Mouse (Mus musculus) retina, adult 2 months (tissue): ENCODE measurements at regions not wholly inside any gene's neighbourhood (a gene's known extent, or its start where the extent isn't known, plus 50 kb on each side); places are given as distances from the start of the nearest gene placed in this dataset.
A peak's percentile ranks its signal among the peaks of the same experiment; 100 is the strongest.

Experiments used
- DNase-seq: peaks from one replicate; pipeline ENCODE4 v3.0.0-alpha.2; 2012; ENCODE audit warnings: low read depth, low spot score

DNA sequence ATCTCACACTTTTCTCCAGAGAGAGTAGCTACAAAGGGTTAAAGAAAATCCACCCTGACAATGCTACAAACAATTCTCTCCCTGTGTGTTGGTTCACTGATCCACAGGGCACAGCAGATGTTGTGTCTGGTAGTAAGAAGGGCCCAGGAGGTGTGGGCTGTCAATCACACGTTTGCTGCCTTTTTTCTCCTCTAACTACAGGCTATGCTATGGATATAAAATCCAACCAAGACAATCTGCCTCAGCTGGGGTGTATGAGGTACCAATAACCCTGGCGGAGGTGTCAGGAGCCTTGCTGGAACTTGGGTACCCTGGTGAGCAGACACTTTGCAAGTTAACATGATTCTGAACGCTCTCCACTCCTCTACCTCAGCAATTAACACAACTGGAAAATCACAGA is 1002.1 kb upstream of the Pou3f2 start:
- DNase-seq, result no peak

DNA sequence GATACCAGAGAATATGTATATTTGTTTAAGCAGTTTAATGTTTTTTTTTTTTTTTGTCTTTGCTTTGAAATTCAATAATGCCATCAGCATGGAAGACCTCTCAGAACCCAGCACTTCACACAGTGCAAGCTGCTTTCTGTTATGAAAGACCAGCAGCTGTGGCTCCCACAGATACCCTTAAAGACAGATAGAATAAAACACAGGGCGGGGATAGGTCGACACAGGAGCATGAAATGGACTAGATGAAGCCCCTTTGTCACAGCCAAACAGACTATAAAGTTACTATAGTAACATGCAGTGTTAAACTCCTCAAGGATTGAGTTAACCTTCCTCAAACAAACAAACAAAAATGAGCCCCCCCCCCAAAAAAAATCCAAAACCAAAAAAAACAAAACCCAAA is 1003.1 kb upstream of the Pou3f2 start:
- DNase-seq, result no peak

DNA sequence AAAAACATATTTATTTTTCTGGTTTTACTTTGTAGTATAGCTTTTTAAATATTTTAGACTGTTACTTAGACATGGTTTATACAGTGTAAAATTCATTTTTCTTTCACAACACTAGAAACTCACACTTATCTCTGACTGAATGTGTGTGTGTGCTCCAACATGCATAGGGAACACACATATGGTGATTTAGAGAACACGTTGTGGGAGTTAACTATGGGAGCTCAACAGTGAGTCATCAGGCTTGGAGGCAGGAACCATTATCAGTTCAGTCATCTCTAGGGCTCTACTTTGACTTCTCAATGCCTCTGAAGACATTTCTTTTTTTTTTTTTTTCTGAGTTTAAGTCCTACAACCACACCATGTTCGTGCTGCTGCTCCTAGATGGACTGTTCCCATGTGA is 997.5 kb upstream of the Mms22l start:
- DNase-seq, result no peak

DNA sequence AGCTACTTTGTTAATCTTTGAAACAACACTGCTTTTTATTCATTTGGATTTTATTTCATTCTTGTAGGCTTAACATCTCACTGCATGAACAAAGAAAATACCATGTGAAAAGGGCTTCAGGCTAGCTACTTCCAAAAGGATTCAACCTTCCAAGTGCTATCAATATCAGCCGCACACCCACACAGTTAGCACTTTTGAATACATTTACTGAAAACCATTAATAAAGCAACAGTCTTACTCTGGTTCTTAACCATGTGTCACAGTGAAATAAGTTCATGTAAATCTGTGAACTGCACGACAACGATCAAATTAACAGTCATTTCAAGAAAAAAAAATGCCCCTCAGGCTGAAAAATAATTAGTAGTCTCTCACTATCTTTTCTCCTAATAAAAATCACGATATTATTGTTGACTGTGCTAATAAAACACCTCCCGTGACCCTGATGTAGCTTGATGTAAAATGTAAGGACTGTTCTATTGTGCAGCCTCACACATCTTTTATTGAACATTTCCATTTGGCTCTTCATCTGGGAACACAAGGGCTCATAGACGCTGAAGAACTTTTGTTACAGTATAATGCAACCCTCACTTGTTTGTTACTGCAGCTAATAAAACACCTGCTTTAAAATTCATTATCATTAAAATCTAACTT is 991.4 kb upstream of the Mms22l start:
- DNase-seq, result no peak

DNA sequence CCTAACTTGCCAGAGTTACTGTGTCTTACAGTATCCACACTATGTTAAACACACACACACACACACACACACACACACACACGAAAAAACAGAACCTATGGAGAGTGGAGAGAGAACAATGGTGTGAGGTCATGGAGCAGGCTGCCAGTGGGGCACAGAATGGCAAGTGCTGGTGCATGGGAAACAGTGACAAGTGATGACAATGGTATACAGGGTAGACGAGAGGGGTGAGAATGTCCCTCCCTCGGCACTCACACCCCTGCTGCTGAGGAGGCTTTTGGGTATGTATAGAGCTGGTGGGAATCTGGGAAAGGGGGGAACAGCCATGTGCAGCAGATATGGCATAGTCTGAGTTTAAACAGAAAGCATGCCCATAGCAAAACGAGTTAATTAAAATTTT is 985.4 kb upstream of the Mms22l start:
- DNase-seq, result no peak

DNA sequence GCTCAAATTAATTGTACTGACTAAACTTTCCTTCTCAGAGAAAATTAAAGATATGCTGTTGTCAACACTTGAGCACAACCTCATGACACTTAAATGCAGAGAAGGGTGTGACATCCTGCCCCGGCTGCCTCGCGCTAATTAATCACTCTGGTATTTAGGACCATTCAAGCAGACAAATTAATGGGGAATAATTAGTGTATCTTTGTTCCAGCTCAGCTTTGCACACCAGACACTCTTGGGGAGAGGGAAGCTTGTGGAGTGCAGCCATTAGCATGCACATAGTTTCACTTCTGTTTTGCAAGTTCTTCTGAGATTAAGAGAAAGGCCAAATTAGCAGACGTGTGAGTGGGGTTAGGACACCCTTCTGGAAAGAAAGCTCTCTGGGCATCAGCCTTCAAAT is 984.2 kb upstream of the Mms22l start:
- peak; percentile 0 for DNase-seq

DNA sequence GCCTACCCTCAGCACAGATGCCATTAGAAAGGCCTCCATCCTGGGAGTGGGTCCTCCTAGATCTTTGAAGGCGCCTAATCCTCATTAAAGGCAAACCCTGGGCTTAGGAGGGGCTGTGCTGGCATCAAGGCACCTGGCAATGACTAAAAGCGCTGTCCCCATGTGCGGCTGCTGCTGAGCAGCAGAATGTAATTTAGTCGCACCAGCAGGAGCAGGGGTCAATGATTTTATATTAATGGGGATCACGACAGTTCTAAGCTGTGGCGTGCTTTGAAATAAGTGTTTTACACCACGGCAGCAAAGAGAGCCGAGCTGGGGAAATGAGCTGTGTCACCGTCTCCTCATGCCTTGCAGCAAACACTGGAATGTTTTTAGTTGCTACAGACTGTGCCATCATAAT is 982.3 kb upstream of the Mms22l start:
- DNase-seq, result no peak
